Mouse (Mus musculus) E14TG2a.4 (cell line): ENCODE results near the gene Polr3gl.

Experiments used
- CTCF ChIP-seq: conservative IDR thresholded peaks from 2 replicates; pipeline ENCODE4 v1.5.1; 2014; ENCODE audit warnings: low read length
- NANOG ChIP-seq: IDR thresholded peaks from 2 replicates; pipeline ENCODE4 v1.6.1; 2014; ENCODE audit warnings: borderline replicate concordance, low read length, mixed read lengths
- POU5F1 ChIP-seq: IDR thresholded peaks from 2 replicates; pipeline ENCODE4 v1.6.1; 2014; ENCODE audit warnings: low read length, borderline replicate concordance

GRCm38 (mm10) chr3:96569966-96570605 is 23.9 kb downstream of the Polr3gl start:
- TF ChIP-seq CTCF (no peak), POU5F1 (no peak), NANOG (no peak)
